Mouse (Mus musculus) bone marrow, adult 2 months (tissue): Measurements from ENCODE around the gene 1700047I17Rik2.
"Not testable (repeated sequence)": the region's sequence is repeated elsewhere in the genome, so short reads cannot be mapped to it uniquely, and the experiment has no call there.

ENCODE experiments used
- CTCF ChIP-seq: fragments of 200-500 bp; IDR thresholded peaks from 2 replicates; pipeline ENCODE4 v1.5.1; 2011; ENCODE audit warnings: low read length, control low read depth; ENCODE audit not compliant: control insufficient read depth, insufficient read depth
- POLR2A ChIP-seq: fragments of 200-500 bp; IDR thresholded peaks from 2 replicates; pipeline ENCODE4 v1.6.1; 2011; ENCODE audit warnings: low read depth, mild to moderate bottlenecking, control low read depth, low read length, borderline replicate concordance; ENCODE audit not compliant: control insufficient read depth

DNA sequence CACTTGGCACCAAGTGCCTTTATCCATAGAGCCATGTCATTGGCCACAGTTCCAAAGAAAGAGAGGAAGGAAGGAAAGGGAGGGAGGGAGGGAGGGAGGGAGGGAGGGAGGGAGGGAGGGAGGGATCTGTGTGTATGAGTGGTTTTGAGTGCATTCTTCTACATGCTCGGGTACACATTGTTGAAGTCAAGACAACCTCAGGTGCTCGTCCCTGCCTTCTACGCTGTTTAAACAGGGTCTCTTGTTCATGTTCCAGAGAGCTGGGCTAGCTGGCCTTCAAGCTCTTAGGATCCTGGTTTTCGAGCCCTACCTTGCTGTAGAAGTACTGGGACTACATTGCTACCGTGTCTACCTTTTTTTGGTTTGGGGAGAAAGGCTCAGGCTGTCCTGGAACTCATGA is 10.3 kb upstream of the 1700047I17Rik2 start:
- not testable (repeated sequence) for TF ChIP-seq CTCF, POLR2A
